ENCODE assay signal across 16 mouse cellular contexts in genomic region chr5:122111933-122112248, GRCm38 (mm10). TPM values are rescaled to one million over a fixed set of nuclear protein-coding genes. Genes with fewer than 3 reads are reported as not detected.
A peak's percentile ranks its signal among the peaks of the same experiment; 100 is the strongest.
DNase-seq lines count a peak whose midpoint lies in the region; ATAC-seq lines count a peak whose summit lies in the region.
"Had no signal": no experiment of that assay in that cellular context is flagged by ENCODE, and none has a peak within 500 bp of the region (broad histone marks: within the 10 kb centered on the region; RNA-seq: fewer than 3 reads in every experiment).

No protein-coding gene starts in this region.

- no peak for DNase-seq in embryonic facial prominence, embryonic 10.5 days (ENCODE audit: low spot score)
- no peak for DNase-seq in heart, adult 11 months
- DNase-seq in kidney, adult 11 months, result no peak
- peak; percentile 74 for DNase-seq in R1 (ENCODE audit: low read depth, low spot score)
- DNase-seq in spleen, postnatal 10 days (ENCODE audit: low spot score in 2 of 2), result no peak
- DNase-seq: adrenal gland, postnatal 25 days; cerebellum, postnatal 10 days; layer of hippocampus, adult 9-11 months; lung, postnatal 10 days; right cerebral cortex, postnatal 4 days had no signal

- H3K27ac ChIP-seq in embryonic facial prominence, embryonic 13.5 days, result no peak overlapping the region
- no peak overlapping the region for H3K27ac ChIP-seq in embryonic facial prominence, embryonic 10.5 days (replicated peaks)
- H3K27ac ChIP-seq in heart, embryonic 13.5 days (replicated peaks), result peak overlapping the region; percentile 55
- no peak overlapping the region for H3K27ac ChIP-seq in kidney, embryonic 16.5 days (ENCODE audit: low read length)
- H3K27ac ChIP-seq: hindbrain, embryonic 12.5 days; kidney, postnatal 0 days had no signal

- no peaks in the 10 kb centered on the region for H3K4me1 ChIP-seq in embryonic facial prominence, embryonic 13.5 days
- peaks cover 9% of the 10 kb centered on the region for H3K4me1 ChIP-seq in embryonic facial prominence, embryonic 10.5 days
- H3K4me1 ChIP-seq in heart, embryonic 13.5 days, result peaks cover 16% of the 10 kb centered on the region
- peaks cover 3% of the 10 kb centered on the region; the same call in 1 of the 2 replicates for H3K4me1 ChIP-seq in kidney, embryonic 16.5 days (ENCODE audit: insufficient read depth, low read length)

- 0 out of 2 replicates have a peak overlapping the region, but pooled peaks have one; percentile 27 for H3K9ac ChIP-seq in embryonic facial prominence, embryonic 13.5 days
- H3K9ac ChIP-seq in heart, embryonic 13.5 days, result no peak overlapping the region
- H3K9ac ChIP-seq in kidney, embryonic 16.5 days (replicated peaks; ENCODE audit: low read length), result no peak overlapping the region
- H3K9ac ChIP-seq: hindbrain, embryonic 12.5 days had no signal

- H3K4me3 ChIP-seq in embryonic facial prominence, embryonic 13.5 days, result no peak overlapping the region
- H3K4me3 ChIP-seq in embryonic facial prominence, embryonic 10.5 days, result no peak overlapping the region
- no peak overlapping the region for H3K4me3 ChIP-seq in heart, embryonic 13.5 days
- no peak overlapping the region for H3K4me3 ChIP-seq in kidney, embryonic 16.5 days (ENCODE audit: low read length)
- H3K4me3 ChIP-seq: hindbrain, embryonic 12.5 days had no signal

- no peaks in the 10 kb centered on the region for H3K9me3 ChIP-seq in embryonic facial prominence, embryonic 13.5 days
- H3K9me3 ChIP-seq in embryonic facial prominence, embryonic 10.5 days, result 0 out of 2 replicates have a peak, but pooled peaks cover 3% of the 10 kb centered on the region
- H3K9me3 ChIP-seq in heart, embryonic 13.5 days, result no peaks in the 10 kb centered on the region
- H3K9me3 ChIP-seq in kidney, embryonic 16.5 days (ENCODE audit: low read length), result no peaks in the 10 kb centered on the region
- H3K9me3 ChIP-seq: hindbrain, embryonic 12.5 days had no signal

- H3K36me3 ChIP-seq in embryonic facial prominence, embryonic 13.5 days, result no peaks in the 10 kb centered on the region
- no peaks in the 10 kb centered on the region for H3K36me3 ChIP-seq in embryonic facial prominence, embryonic 10.5 days (replicated peaks)
- H3K36me3 ChIP-seq in heart, embryonic 13.5 days, result peaks cover 13% of the 10 kb centered on the region
- H3K36me3 ChIP-seq in kidney, embryonic 16.5 days (ENCODE audit: insufficient read depth, low read length), result no peaks in the 10 kb centered on the region
- H3K36me3 ChIP-seq: hindbrain, embryonic 12.5 days had no signal

- H3K27me3 ChIP-seq in embryonic facial prominence, embryonic 13.5 days, result no peaks in the 10 kb centered on the region
- H3K27me3 ChIP-seq in embryonic facial prominence, embryonic 10.5 days (replicated peaks; ENCODE audit: low read depth, poor library complexity, severe bottlenecking), result peaks cover 4% of the 10 kb centered on the region; the same call in 1 of the 2 replicates
- H3K27me3 ChIP-seq in heart, embryonic 13.5 days (replicated peaks), result no peaks in the 10 kb centered on the region
- no peaks in the 10 kb centered on the region for H3K27me3 ChIP-seq in kidney, embryonic 16.5 days (ENCODE audit: insufficient read depth, low read length)

- no peak for ATAC-seq in embryonic facial prominence, embryonic 13.5 days (ENCODE audit: insufficient number of reproducible peaks, insufficient read depth, low FRiP score, low TSS enrichment, low read depth)
- no peak for ATAC-seq in heart, embryonic 13.5 days (ENCODE audit: extremely low read depth, insufficient number of reproducible peaks, low FRiP score, low TSS enrichment)
- no peak for ATAC-seq in kidney, embryonic 16.5 days (ENCODE audit: low FRiP score, low TSS enrichment)

- WGBS in embryonic facial prominence, embryonic 13.5 days, result 43% methylated on average over 4 of the region's 4 CpGs
- WGBS in embryonic facial prominence, embryonic 10.5 days, result 61% methylated on average over 4 of the region's 4 CpGs
- WGBS in heart, embryonic 13.5 days, result 34% methylated on average over 4 of the region's 4 CpGs
- WGBS in kidney, embryonic 16.5 days, result 29% methylated on average over 4 of the region's 4 CpGs

- no peak overlapping the region for H3K4me2 ChIP-seq in embryonic facial prominence, embryonic 13.5 days
- no peak overlapping the region for H3K4me2 ChIP-seq in heart, embryonic 13.5 days
- H3K4me2 ChIP-seq in kidney, embryonic 16.5 days (replicated peaks; ENCODE audit: low read depth, low read length), result 0 out of 2 replicates have a peak overlapping the region, but pooled peaks have one; percentile 21
- H3K4me2 ChIP-seq: hindbrain, embryonic 12.5 days had no signal

RNA-seq across cellular contexts. Expression of gene Myl2, which starts 11.1 kb away (rescaled TPM):
- 31.8 TPM in 1 of 2 replicates, not detected in the other for polyA plus RNA-seq in embryonic facial prominence, embryonic 13.5 days (2015; fragmentation: Nextera tagmentation; extraction: Ambion mirVana)
- 0.57 TPM in 1 of 2 replicates, not detected in the other for polyA plus RNA-seq in embryonic facial prominence, embryonic 10.5 days (2016; fragmentation: Nextera tagmentation; extraction: Ambion mirVana)
- 7,724 and 9,145 TPM in 2 replicates for polyA plus RNA-seq in heart, embryonic 13.5 days (2015; fragmentation: Nextera tagmentation; extraction: Ambion mirVana)
- polyA plus RNA-seq in kidney, embryonic 16.5 days (2015; fragmentation: Nextera tagmentation; extraction: Ambion mirVana), result 1.7 and 2.3 TPM in 2 replicates

RNA-seq across cellular contexts. Expression of gene Ccdc63, which starts 28.7 kb away (rescaled TPM):
- not detected in 2 replicates for polyA plus RNA-seq in embryonic facial prominence, embryonic 13.5 days (2015; fragmentation: Nextera tagmentation; extraction: Ambion mirVana)
- not detected in 2 replicates for polyA plus RNA-seq in embryonic facial prominence, embryonic 10.5 days (2016; fragmentation: Nextera tagmentation; extraction: Ambion mirVana)
- 0.36 TPM in 1 of 2 replicates, not detected in the other for polyA plus RNA-seq in heart, embryonic 13.5 days (2015; fragmentation: Nextera tagmentation; extraction: Ambion mirVana)
- 0.15 TPM in 1 of 2 replicates, not detected in the other for polyA plus RNA-seq in kidney, embryonic 16.5 days (2015; fragmentation: Nextera tagmentation; extraction: Ambion mirVana)
- polyA plus RNA-seq: hindbrain, embryonic 12.5 days; kidney, postnatal 0 days; neural tube, embryonic 11.5 days had no signal

RNA-seq across cellular contexts. Expression of gene Ppp1cc, which starts 46.2 kb away (rescaled TPM):
- 237 and 249 TPM in 2 replicates for polyA plus RNA-seq in embryonic facial prominence, embryonic 13.5 days (2015; fragmentation: Nextera tagmentation; extraction: Ambion mirVana)
- 296 and 318 TPM in 2 replicates for polyA plus RNA-seq in embryonic facial prominence, embryonic 10.5 days (2016; fragmentation: Nextera tagmentation; extraction: Ambion mirVana)
- polyA plus RNA-seq in heart, embryonic 13.5 days (2015; fragmentation: Nextera tagmentation; extraction: Ambion mirVana), result 190 and 219 TPM in 2 replicates
- 269 and 277 TPM in 2 replicates for polyA plus RNA-seq in kidney, embryonic 16.5 days (2015; fragmentation: Nextera tagmentation; extraction: Ambion mirVana)

Comparison
In these comparisons a context has a peak if more than half of its experiments do, and no peak if none do; other contexts are left out.
1. RNA of gene Myl2, which starts 11.1 kb away (polyA plus RNA-seq): 7,724 to 9,145 TPM in heart, embryonic 13.5 days; 1.7 to 2.3 TPM in kidney, embryonic 16.5 days, 0.57 TPM in embryonic facial prominence, embryonic 10.5 days and 31.8 TPM in embryonic facial prominence, embryonic 13.5 days; every median in the first group is over 100 times any median in the second.